Mouse (Mus musculus) left cerebral cortex, postnatal 10 days (tissue): Measurements from ENCODE around the gene Cst11. TPM values are rescaled to one million over a fixed set of nuclear protein-coding genes. Genes with fewer than 3 reads are reported as not detected.

Source experiments
- total RNA-seq, 2 experiments: library from RNA; stranded (reverse); gene quantifications; 2 replicates each; pipeline ENCODE4 v1.2.3; 2021

The Cst11 gene
- total RNA-seq, 2 experiments from 2014 or later, result not detected

Other genes with a start within 250 kb of the Cst11 start
- gene Nxt1, start 98.9 kb downstream of the Cst11 start, total RNA-seq, result 10 to 100 TPM in 1 of 2 experiments, 1 to 10 TPM in 1; 9.0 to 10.9 TPM
- gene Gzf1, start 90.5 kb downstream of the Cst11 start, total RNA-seq, result 10 to 100 TPM; 23.5 to 23.6 TPM
- gene Napb, start 39.0 kb downstream of the Cst11 start, total RNA-seq, result 100 to 1,000 TPM; 257 to 269 TPM
- not detected for gene Cstl1, start 21.1 kb downstream of the Cst11 start, total RNA-seq
- not detected for gene 8030411F24Rik, start 10.5 kb upstream of the Cst11 start, total RNA-seq
- gene Cst12, start 17.9 kb upstream of the Cst11 start, total RNA-seq, result not detected
- not detected for gene Cst8, start 27.3 kb upstream of the Cst11 start, total RNA-seq
- gene Cst13, start 48.6 kb upstream of the Cst11 start, total RNA-seq, result not detected
- not detected for gene Cst9, start 63.6 kb upstream of the Cst11 start, total RNA-seq
- not detected for gene 9230104L09Rik, start 93.5 kb upstream of the Cst11 start, total RNA-seq
- 1,000 to 10,000 TPM; 1,743 to 1,747 TPM for gene Cst3, start 104.2 kb upstream of the Cst11 start, total RNA-seq
- gene Gm1330, start 231.8 kb upstream of the Cst11 start, total RNA-seq, result not detected
- gene Gm10750, start 245.7 kb upstream of the Cst11 start, total RNA-seq, result not detected